Mouse (Mus musculus) induced T-regulatory cell, adult 2 months (primary cell): ENCODE results near the gene Lrrc4.

ENCODE experiments used
- DNase-seq: peaks from one replicate; pipeline ENCODE4 v3.0.0-alpha.2; 2012; ENCODE audit warnings: low read depth

Gene Lrrc4

DNA sequence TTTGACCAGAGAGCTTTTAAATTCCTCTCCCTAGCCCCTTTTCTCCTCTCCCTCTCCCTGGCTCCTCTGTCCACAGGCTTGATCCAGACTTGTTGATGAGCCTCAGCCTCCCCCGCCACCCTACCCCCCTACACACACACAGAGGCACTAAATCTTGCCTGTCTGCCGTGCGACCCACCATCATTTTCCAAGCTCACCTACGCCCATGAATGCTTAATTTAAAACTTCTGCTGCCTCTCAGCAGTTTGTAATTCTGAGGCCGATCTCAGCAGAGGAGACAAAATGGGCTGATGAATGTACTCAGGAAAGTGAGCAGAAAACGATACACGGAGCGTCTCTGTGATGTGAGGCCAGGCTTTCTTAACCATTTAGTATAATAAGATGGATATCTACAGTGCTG, 23.1 kb upstream of the Lrrc4 start:
- DNase-seq: no peak

DNA sequence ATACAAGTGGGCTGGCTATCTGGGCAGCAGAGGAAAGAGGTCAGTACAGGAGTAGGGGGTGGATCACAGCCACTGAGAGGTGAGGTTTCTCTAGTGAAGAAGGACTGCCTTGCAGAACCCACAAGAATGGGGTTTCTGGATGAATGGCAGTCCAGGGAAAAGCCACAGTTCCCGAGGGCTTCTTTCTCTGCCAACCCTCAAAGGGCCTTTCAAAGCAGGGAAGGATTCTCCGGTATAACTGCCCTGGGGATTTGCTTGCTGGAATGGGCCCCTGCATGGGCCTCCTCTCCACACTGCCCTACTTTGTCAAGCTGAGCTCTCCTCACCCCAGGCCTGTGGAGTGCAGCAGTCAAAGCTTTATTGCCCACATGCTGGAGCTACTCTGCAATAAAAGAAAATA, 22.1 kb upstream of the Lrrc4 start:
- DNase-seq: no peak

GRCm38 (mm10) chr6:28853164-28853563, 21.6 kb upstream of the Lrrc4 start:
- no peak for DNase-seq

DNA sequence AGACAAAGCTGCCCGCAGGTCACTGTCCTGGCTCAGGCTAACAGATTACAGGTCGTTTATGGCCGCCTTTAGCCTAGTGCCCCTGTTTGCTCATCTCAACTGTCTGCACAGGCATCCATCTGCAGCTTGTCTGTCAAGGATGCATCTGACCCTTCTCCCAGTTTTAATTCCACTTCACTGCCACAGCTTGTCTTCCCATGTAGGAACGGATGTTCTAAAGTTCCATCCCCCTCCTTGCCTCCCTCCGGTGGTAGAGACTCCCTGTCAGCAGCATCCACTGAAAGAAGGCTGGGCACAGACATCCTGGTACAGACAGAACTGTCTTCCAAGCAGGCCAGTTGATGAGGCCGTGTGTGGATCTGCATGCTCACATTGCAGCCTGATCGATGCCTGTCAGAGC, 20.8 kb upstream of the Lrrc4 start:
- no peak for DNase-seq

DNA sequence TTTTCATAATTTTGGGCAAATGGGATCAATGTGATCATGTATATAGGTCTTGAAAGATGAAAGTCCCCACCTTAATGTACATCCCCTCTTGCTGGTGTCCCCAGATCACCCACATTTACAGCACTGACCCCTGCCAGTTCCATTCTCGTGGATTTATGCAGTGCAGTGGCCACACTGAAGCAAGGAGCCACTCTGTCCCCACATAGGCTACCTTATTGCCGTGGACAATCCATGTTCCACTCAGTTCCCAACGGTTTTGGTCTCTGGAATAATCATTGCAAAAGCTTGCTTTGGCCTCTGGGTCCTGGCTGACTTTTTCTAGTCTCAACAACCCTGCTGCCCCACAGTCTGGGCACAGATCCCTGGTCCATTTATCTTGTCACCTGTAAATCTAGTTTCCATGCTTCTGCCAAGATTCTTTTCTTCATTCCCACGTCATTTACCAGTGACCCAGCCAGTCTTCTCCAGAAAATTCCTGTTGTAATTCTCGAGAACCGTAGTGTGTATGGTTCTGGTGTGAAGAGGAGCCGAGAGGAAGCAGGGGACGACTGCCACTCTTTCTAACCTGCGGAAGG, 18.9 kb upstream of the Lrrc4 start:
- DNase-seq: no peak

- DNase-seq: no peak
Measured at GRCm38 (mm10) chr6:28849317-28849716, 17.8 kb upstream of the Lrrc4 start.

- DNase-seq: no peak
Measured at GRCm38 (mm10) chr6:28848891-28849290, 17.3 kb upstream of the Lrrc4 start.

DNA sequence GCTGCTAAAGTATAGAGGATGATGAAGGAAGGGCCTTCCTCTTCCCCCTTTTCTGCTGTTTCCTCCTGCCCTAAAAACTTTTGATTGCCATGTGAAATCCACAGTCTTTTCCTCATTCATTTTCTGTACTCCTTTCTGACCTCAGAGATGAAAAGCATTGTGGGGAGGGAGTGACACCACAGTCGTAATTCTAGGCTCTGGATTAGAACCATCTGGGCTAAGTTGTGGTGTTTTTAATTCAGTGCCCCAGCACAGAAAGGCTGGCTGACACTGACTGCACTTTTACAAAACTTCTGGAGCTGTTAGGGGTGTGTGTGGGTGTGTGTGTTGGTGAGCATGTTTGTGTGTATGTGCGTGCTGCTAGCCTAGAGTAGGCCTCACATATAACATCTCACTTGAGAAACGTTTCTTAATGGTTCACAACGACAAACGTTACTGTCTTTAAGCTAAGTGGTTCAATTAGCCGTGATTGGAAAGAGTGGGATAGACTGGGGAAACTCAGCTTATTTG, 16.8 kb upstream of the Lrrc4 start:
- DNase-seq: no peak

GRCm38 (mm10) chr6:28847616-28848015, 16.1 kb upstream of the Lrrc4 start:
- no peak for DNase-seq

GRCm38 (mm10) chr6:28845610-28846009, 14.1 kb upstream of the Lrrc4 start:
- DNase-seq: no peak

- no peak for DNase-seq
Measured at GRCm38 (mm10) chr6:28842375-28843276, 11.1 kb upstream of the Lrrc4 start.

DNA sequence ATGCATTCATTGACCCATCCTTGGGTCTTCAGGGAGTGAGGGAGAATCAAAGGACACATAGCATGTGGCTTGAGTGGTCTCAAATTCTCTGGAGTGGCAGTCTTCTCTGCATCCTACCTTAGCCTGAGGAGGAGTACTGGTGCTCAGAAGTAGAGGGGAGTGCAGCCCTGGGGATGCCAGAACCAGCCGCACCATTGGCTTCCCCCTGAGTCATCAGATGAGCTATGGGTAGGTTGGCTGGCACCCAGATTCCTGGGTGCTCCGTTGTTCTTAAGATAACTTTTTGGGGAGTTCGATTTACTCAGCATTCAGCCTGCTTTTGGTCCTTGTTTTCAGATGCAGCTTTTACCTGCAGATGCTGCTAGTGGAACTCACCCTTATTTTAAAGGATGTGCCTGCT, 10.0 kb upstream of the Lrrc4 start:
- DNase-seq: no peak

- no peak for DNase-seq
Measured at GRCm38 (mm10) chr6:28836600-28836999, 5.1 kb upstream of the Lrrc4 start.

DNA sequence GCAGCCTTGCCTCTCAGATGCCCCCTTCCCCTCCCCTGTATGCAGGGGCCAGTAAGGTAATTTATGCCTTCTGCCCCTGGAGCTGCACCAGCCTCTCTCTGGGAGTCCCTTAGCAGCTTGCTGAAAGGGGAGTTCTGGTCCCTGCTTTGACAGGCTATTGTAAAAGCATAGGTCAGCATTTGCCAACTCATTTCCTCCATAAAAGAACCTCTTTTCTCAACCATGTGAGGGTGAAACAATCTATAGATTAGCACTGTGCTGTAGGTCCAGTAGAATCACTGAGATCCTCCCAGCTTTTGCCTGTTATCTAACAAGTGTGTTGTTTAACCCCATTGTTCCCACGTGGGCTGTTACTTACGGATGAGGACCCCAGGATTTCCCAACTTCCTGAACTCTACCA, 2.5 kb upstream of the Lrrc4 start:
- no peak for DNase-seq

GRCm38 (mm10) chr6:28833380-28833822, 1.9 kb upstream of the Lrrc4 start:
- DNase-seq: no peak

- DNase-seq: peak; percentile 37
Measured at GRCm38 (mm10) chr6:28832751-28833291, 1.3 kb upstream of the Lrrc4 start.

- DNase-seq: peak; percentile 21
Measured at GRCm38 (mm10) chr6:28831854-28832750, 555 bp upstream of the Lrrc4 start.

DNA sequence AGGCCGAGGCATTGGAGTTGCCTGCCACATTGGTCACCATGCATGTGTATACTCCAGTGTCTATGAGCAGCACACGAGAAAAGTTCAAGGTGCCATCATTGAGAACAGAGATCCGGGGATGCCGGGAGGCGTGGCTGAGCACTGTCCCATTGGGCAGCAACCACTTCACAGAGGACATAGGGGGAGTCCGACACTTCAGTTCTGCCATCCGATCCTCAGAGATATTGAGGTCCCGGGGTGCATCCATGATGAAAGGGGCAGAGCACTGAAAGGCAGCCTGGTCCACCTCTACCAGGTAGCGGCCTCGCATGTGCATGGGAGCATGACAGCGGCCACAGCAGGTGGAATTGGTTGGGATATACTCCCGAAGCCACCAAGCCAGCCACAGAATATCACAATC, 1.2 kb downstream of the Lrrc4 start:
- DNase-seq: no peak

DNA sequence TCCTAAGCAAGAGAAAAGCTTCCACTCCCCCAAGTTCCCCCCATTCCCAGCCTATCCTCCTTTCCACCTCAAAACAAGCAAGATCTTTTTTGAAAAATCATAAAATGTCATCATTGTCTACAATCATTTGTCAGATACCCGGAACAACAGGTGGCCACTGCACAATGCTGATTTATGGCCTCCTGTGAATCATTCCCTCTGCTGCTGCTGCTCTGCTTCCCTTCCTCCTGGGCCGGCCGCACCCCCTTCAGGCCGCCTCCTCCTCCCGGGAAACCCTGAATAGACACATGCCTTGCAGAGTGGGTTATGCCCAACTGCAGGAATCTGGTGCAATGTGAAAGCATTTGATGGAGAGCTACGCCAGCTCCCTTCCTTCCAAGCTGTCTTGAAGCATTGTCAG, 3.0 kb downstream of the Lrrc4 start:
- DNase-seq: no peak

DNA sequence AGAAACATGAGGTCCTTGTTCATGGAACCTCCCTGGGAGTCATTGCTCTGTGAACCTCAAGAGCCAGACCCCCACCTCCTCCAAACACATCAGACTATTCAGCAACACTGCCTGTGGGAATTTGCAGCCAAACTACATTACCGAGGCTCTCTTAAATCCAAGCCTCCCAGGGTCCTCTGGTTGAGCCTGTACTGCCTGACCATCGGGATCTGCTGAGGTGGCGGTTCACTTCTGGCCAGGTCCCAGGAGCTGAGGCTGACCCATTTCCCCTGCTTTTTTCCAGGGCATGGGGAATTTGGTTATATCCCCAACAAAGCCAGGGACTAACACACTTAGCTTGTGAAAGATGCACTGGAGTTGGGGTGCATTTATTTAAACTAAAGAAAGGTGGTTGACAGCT, 4.0 kb downstream of the Lrrc4 start:
- DNase-seq: no peak

DNA sequence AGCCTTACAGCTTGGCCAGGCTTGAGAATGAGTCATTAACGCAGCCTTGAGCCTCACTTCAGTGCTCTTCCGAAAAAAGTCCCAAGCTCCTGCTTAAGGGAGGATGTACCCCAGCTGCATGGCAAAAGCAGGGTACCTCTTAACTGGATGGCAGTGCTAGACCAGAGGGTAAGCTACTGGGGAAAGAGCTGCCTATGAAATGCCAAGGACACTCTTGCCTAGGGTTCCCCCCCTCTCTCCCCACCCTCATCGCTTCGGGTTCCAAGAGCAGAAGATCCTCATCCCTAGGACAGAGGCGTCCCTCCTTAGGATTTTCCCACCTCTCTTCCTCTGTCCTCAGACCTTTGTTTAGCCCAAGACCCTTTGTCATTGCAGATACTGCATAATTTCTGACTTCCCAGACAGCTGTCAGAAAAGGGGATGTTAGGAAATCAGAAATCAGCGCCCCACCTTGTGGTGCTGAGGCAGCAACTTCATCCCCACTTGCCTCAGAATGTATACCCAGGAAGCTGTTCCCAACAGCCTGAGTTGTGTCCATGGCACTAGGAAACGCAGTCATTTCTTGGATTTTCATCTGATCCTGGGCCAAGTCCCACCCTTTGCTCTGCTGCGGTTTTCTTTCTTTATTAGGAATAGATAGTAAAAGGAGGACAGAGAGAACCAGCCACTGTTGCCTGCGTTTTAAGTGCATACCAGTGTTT, 4.7 kb downstream of the Lrrc4 start:
- DNase-seq: no peak
